Mouse (Mus musculus) cerebellum, postnatal 14 days (tissue): Measurements from ENCODE around the gene Stt3b.

Experiments
- DNase-seq, 2 experiments: peaks; one replicate each; pipeline ENCODE4 v3.0.0; 2021; ENCODE audit warnings: mixed read lengths in 2 of 2

Stt3b gene

GRCm38 (mm10) chr9:115260464-115260863 lies 49.8 kb downstream of the Stt3b start:
- no peak for DNase-seq

GRCm38 (mm10) chr9:115259866-115260265 lies 50.4 kb downstream of the Stt3b start:
- no peak for DNase-seq

- DNase-seq, result no peak
Measured at GRCm38 (mm10) chr9:115257733-115258286, 52.4 kb downstream of the Stt3b start.

- DNase-seq, result no peak
Measured at GRCm38 (mm10) chr9:115249145-115249544, 61.1 kb downstream of the Stt3b start.

- DNase-seq, result no peak
Measured at GRCm38 (mm10) chr9:115245092-115245491, 65.1 kb downstream of the Stt3b start.

GRCm38 (mm10) chr9:115243630-115244029 lies 66.6 kb downstream of the Stt3b start:
- DNase-seq, result no peak

- no peak for DNase-seq
Measured at GRCm38 (mm10) chr9:115239861-115240260, 70.4 kb downstream of the Stt3b start.

GRCm38 (mm10) chr9:115237943-115238342 lies 72.3 kb downstream of the Stt3b start:
- DNase-seq, result no peak

- no peak for DNase-seq
Measured at GRCm38 (mm10) chr9:115236352-115236841, 73.8 kb downstream of the Stt3b start.

- no peak for DNase-seq
Measured at GRCm38 (mm10) chr9:115234561-115234960, 75.7 kb downstream of the Stt3b start.

GRCm38 (mm10) chr9:115233721-115234120 lies 76.5 kb downstream of the Stt3b start:
- DNase-seq, result peak in 1 of 2 experiments; percentile 17

- DNase-seq, result peak; percentile 29 to 34
Measured at GRCm38 (mm10) chr9:115231476-115231875, 78.7 kb downstream of the Stt3b start.

- DNase-seq, result no peak
Measured at GRCm38 (mm10) chr9:115230141-115230540, 80.1 kb downstream of the Stt3b start.

GRCm38 (mm10) chr9:115229676-115230075 lies 80.5 kb downstream of the Stt3b start:
- DNase-seq, result no peak

- no peak for DNase-seq
Measured at GRCm38 (mm10) chr9:115229145-115229544, 81.1 kb downstream of the Stt3b start.

GRCm38 (mm10) chr9:115224744-115225354 lies 85.4 kb downstream of the Stt3b start:
- no peak for DNase-seq

GRCm38 (mm10) chr9:115221265-115221664 lies 89.0 kb downstream of the Stt3b start:
- no peak for DNase-seq

GRCm38 (mm10) chr9:115220466-115220865 lies 89.8 kb downstream of the Stt3b start:
- DNase-seq, result no peak

GRCm38 (mm10) chr9:115217984-115218383 lies 92.2 kb downstream of the Stt3b start:
- no peak for DNase-seq

GRCm38 (mm10) chr9:115215830-115216701 lies 94.2 kb downstream of the Stt3b start:
- DNase-seq, result no peak

- no peak for DNase-seq
Measured at GRCm38 (mm10) chr9:115214572-115215571, 95.3 kb downstream of the Stt3b start.

GRCm38 (mm10) chr9:115213755-115214264 lies 96.4 kb downstream of the Stt3b start:
- DNase-seq, result no peak
